Mouse (Mus musculus) neutrophil, adult 83 days (primary cell): ENCODE results near the gene Catsper2. TPM values are rescaled to one million over a fixed set of nuclear protein-coding genes. Genes with fewer than 3 reads are reported as not detected.

Experiments used
- total RNA-seq, 2 experiments: library from RNA; stranded (reverse); gene quantifications; one replicate each; pipeline ENCODE4 v1.2.4; 2023

The Catsper2 gene
- total RNA-seq = 1 to 10 TPM in 1 of 2 experiments, under 1 TPM in 1; 0.35 to 1.1 TPM

GRCm38 (mm10) chr2:121413387-121414042 is at the start of gene Catsper2, which contains the start of gene Pdia3:
TSS of gene Catsper2 (minus strand) at chr2:121413792.
TSS of gene Pdia3 (plus strand) at chr2:121413775.

GRCm38 (mm10) chr2:121456692-121457642 is 43.4 kb upstream of the Catsper2 start, which contains the start of gene Serinc4:
TSS of gene Serinc4 (minus strand) at chr2:121456781.

GRCm38 (mm10) chr2:121452990-121453389 is 39.4 kb upstream of the Catsper2 start, which contains the start of gene Hypk:
TSS of gene Hypk (plus strand) at chr2:121453290.

GRCm38 (mm10) chr2:121448739-121449535 is 35.3 kb upstream of the Catsper2 start, which contains the start of gene Serf2:
TSS of gene Serf2 (plus strand) at chr2:121449195.

GRCm38 (mm10) chr2:121444178-121444577 is 30.6 kb upstream of the Catsper2 start, which contains the start of gene Ell3:
TSS of gene Ell3 (minus strand) at chr2:121444278.

GRCm38 (mm10) chr2:121386961-121387575 is 26.5 kb downstream of the Catsper2 start, which contains the start of gene Strc:
TSS of gene Strc (minus strand) at chr2:121387168.

GRCm38 (mm10) chr2:121357494-121357893 is 56.1 kb downstream of the Catsper2 start, which contains the start of gene Ckmt1:
TSS of gene Ckmt1 (plus strand) at chr2:121357714.

GRCm38 (mm10) chr2:121354820-121355592 is 58.6 kb downstream of the Catsper2 start, which contains the start of gene Ppip5k1:
TSS of gene Ppip5k1 (minus strand) at chr2:121355396.

Other genes starting within 250 kb of the Catsper2 start
- gene Tubgcp4, start 243.1 kb downstream of the Catsper2 start, total RNA-seq = 10 to 100 TPM; 40.2 to 45.8 TPM
- 10 to 100 TPM; 42.1 to 43.2 TPM for gene Zscan29, start 242.7 kb downstream of the Catsper2 start, total RNA-seq
- gene Trp53bp1, start 142.4 kb downstream of the Catsper2 start, total RNA-seq = 10 to 100 TPM; 23.8 to 31.2 TPM
- gene Map1a, start 124.2 kb downstream of the Catsper2 start, total RNA-seq = under 1 TPM; 0.24 to 0.96 TPM
- gene Ppip5k1, start 58.4 kb downstream of the Catsper2 start, total RNA-seq = 10 to 100 TPM; 11.9 to 14.3 TPM
- gene Ckmt1, start 56.1 kb downstream of the Catsper2 start, total RNA-seq = not detected
- gene Strc, start 26.6 kb downstream of the Catsper2 start, total RNA-seq = under 1 TPM in 1 of 2 experiments, not detected in 1; 0.07 TPM
- gene Pdia3, start within 50 bp of the Catsper2 start, total RNA-seq = 100 to 1,000 TPM; 153 to 168 TPM
- gene Ell3, start 30.5 kb upstream of the Catsper2 start, total RNA-seq = 1 to 10 TPM in 1 of 2 experiments, not detected in 1; 1.2 TPM
- 100 to 1,000 TPM; 352 to 382 TPM for gene Serf2, start 35.4 kb upstream of the Catsper2 start, total RNA-seq
- gene Hypk, start 39.5 kb upstream of the Catsper2 start, total RNA-seq = 10 to 100 TPM; 26.0 to 28.8 TPM
- under 1 TPM; 0.33 to 0.35 TPM for gene Serinc4, start 43.0 kb upstream of the Catsper2 start, total RNA-seq
- 10 to 100 TPM; 30.3 to 31.6 TPM for gene Mfap1b, start 60.3 kb upstream of the Catsper2 start, total RNA-seq
- gene Mfap1a, start 92.9 kb upstream of the Catsper2 start, total RNA-seq = 10 to 100 TPM; 34.9 TPM
- 10 to 100 TPM; 19.4 to 20.1 TPM for gene Wdr76, start 92.9 kb upstream of the Catsper2 start, total RNA-seq